Mouse (Mus musculus): ENCODE results near the gene Trak1.

GRCm38 (mm10) chr9:121454891-121455290, 157.6 kb downstream of the Trak1 start:
- TF ChIP-seq ZC3H11A (IDR thresholded peaks at IDR 0.05; ENCODE audit: borderline replicate concordance, low read depth, low read length) (no peak), ZNF384 (IDR thresholded peaks at IDR 0.05; ENCODE audit: low read depth, low read length) (no peak), CHD2 (IDR thresholded peaks at IDR 0.05; ENCODE audit: low read depth, low read length) (no peak), MAFK (IDR thresholded peaks at IDR 0.05; ENCODE audit: insufficient read depth, low read depth, low read length) (no peak)

Measured in ES-E14 (cell line).